Mouse (Mus musculus): Measurements from ENCODE around the gene Naxd. TPM values are rescaled to one million over a fixed set of nuclear protein-coding genes. Genes with fewer than 3 reads are reported as not detected.
A peak's percentile ranks its signal among the peaks of the same experiment; 100 is the strongest.
"Not testable (repeated sequence)": the region's sequence is repeated elsewhere in the genome, so short reads cannot be mapped to it uniquely, and the experiment has no call there.

Gene Naxd
- polyA plus RNA-seq, 1 experiment from 2014 or later, result 130 TPM

GRCm38 (mm10) chr8:11477811-11478761 is 19.2 kb upstream of the Naxd start, which contains the start of gene Rab20:
Rab20 (minus strand) TSS chr8:11478710.
- peaks cover 58% of the 10 kb centered on the region for H3K27me3 ChIP-seq (ENCODE audit: control insufficient read depth, insufficient read depth, low read length)
- peak within 1 kb of the TSS; percentile 34; the same call in 1 of the 2 replicates for H3K9ac ChIP-seq (replicated peaks; ENCODE audit: low read length)
- peak within 1 kb of the TSS; percentile 43 for H3K4me3 ChIP-seq (replicated peaks; ENCODE audit: low read depth, low read length)
- DNase-seq, result peak; percentile 64
- H3K27ac ChIP-seq (replicated peaks; ENCODE audit: low read depth, low read length), result no peak within 1 kb of the TSS
- H3K4me1 ChIP-seq (ENCODE audit: control insufficient read depth, insufficient read depth, low read length), result peaks cover 14% of the 10 kb centered on the region
- peak within 1 kb of the TSS; percentile 89 for H3K4me2 ChIP-seq (ENCODE audit: low read length)
- under 1% methylated on average over 68 of the region's 69 CpGs for WGBS
- ATAC-seq (ENCODE audit: low FRiP score, low TSS enrichment), result peak; percentile 69
- H3K36me3 ChIP-seq (ENCODE audit: control insufficient read depth, insufficient read depth, low read length), result no peaks in the 10 kb centered on the region
- H3K9me3 ChIP-seq (ENCODE audit: control insufficient read depth, low read length), result no peaks in the 10 kb centered on the region

- DNase-seq, result no peak
- peaks cover 14% of the 10 kb centered on the region for H3K4me1 ChIP-seq (ENCODE audit: control insufficient read depth, insufficient read depth, low read length)
- 2% methylated on average over 23 of the region's 23 CpGs for WGBS
- H3K9me3 ChIP-seq (ENCODE audit: control insufficient read depth, low read length), result no peaks in the 10 kb centered on the region
- ATAC-seq (ENCODE audit: low FRiP score, low TSS enrichment), result no peak; the same call in 1 of the 2 replicates
- H3K4me2 ChIP-seq (ENCODE audit: low read length), result peak overlapping the region; percentile 89
- no peaks in the 10 kb centered on the region for H3K36me3 ChIP-seq (ENCODE audit: control insufficient read depth, insufficient read depth, low read length)
- peak overlapping the region; percentile 43 for H3K4me3 ChIP-seq (replicated peaks; ENCODE audit: low read depth, low read length)
- no peak overlapping the region for H3K9ac ChIP-seq (replicated peaks; ENCODE audit: low read length)
- H3K27ac ChIP-seq (replicated peaks; ENCODE audit: low read depth, low read length), result no peak overlapping the region
- H3K27me3 ChIP-seq (ENCODE audit: control insufficient read depth, insufficient read depth, low read length), result peaks cover 58% of the 10 kb centered on the region
Measured at GRCm38 (mm10) chr8:11478807-11479527, 18.3 kb upstream of the Naxd start.

GRCm38 (mm10) chr8:11479591-11479990 is 17.7 kb upstream of the Naxd start:
- 4% methylated on average over 14 of the region's 14 CpGs for WGBS
- Histone ChIP-seq H3K36me3 (ENCODE audit: control insufficient read depth, insufficient read depth, low read length) (no peaks in the 10 kb centered on the region), H3K4me3 (replicated peaks; ENCODE audit: low read depth, low read length) (no peak overlapping the region), H3K27ac (replicated peaks; ENCODE audit: low read depth, low read length) (no peak overlapping the region), H3K9me3 (ENCODE audit: control insufficient read depth, low read length) (no peaks in the 10 kb centered on the region), H3K9ac (replicated peaks; ENCODE audit: low read length) (no peak overlapping the region), H3K27me3 (ENCODE audit: control insufficient read depth, insufficient read depth, low read length) (peaks cover 56% of the 10 kb centered on the region), H3K4me2 (ENCODE audit: low read length) (no peak overlapping the region), H3K4me1 (ENCODE audit: control insufficient read depth, insufficient read depth, low read length) (peaks cover 14% of the 10 kb centered on the region)
- no peak for DNase-seq
- no peak for ATAC-seq (ENCODE audit: low FRiP score, low TSS enrichment)

GRCm38 (mm10) chr8:11481876-11482275 is 15.4 kb upstream of the Naxd start:
- no peak overlapping the region for H3K9ac ChIP-seq (replicated peaks; ENCODE audit: low read length)
- ATAC-seq (ENCODE audit: low FRiP score, low TSS enrichment) (no peak), DNase-seq (no peak)
- no peaks in the 10 kb centered on the region for H3K36me3 ChIP-seq (ENCODE audit: control insufficient read depth, insufficient read depth, low read length)
- no peaks in the 10 kb centered on the region for H3K9me3 ChIP-seq (ENCODE audit: control insufficient read depth, low read length)
- H3K27ac ChIP-seq (replicated peaks; ENCODE audit: low read depth, low read length), result no peak overlapping the region
- H3K4me3 ChIP-seq (replicated peaks; ENCODE audit: low read depth, low read length), result no peak overlapping the region
- H3K4me2 ChIP-seq (ENCODE audit: low read length), result no peak overlapping the region
- peaks cover 38% of the 10 kb centered on the region for H3K27me3 ChIP-seq (ENCODE audit: control insufficient read depth, insufficient read depth, low read length)
- H3K4me1 ChIP-seq (ENCODE audit: control insufficient read depth, insufficient read depth, low read length), result peaks cover 10% of the 10 kb centered on the region
- 70% methylated on average over 3 of the region's 3 CpGs for WGBS

GRCm38 (mm10) chr8:11482537-11482936 is 14.8 kb upstream of the Naxd start:
- Histone ChIP-seq H3K4me2 (ENCODE audit: low read length) (no peak overlapping the region), H3K27me3 (ENCODE audit: control insufficient read depth, insufficient read depth, low read length) (peaks cover 33% of the 10 kb centered on the region), H3K4me1 (ENCODE audit: control insufficient read depth, insufficient read depth, low read length) (peaks cover 10% of the 10 kb centered on the region), H3K36me3 (ENCODE audit: control insufficient read depth, insufficient read depth, low read length) (no peaks in the 10 kb centered on the region), H3K9me3 (ENCODE audit: control insufficient read depth, low read length) (no peaks in the 10 kb centered on the region), H3K4me3 (replicated peaks; ENCODE audit: low read depth, low read length) (no peak overlapping the region), H3K27ac (replicated peaks; ENCODE audit: low read depth, low read length) (no peak overlapping the region), H3K9ac (replicated peaks; ENCODE audit: low read length) (no peak overlapping the region)
- no peak for ATAC-seq (ENCODE audit: low FRiP score, low TSS enrichment)
- DNase-seq, result no peak
- WGBS, result 83% methylated on average over 3 of the region's 3 CpGs

- Histone ChIP-seq H3K27ac (replicated peaks; ENCODE audit: low read depth, low read length) (no peak overlapping the region), H3K9me3 (ENCODE audit: control insufficient read depth, low read length) (no peaks in the 10 kb centered on the region)
- WGBS, result 24% methylated on average over 7 of the region's 7 CpGs
Measured at GRCm38 (mm10) chr8:11486142-11486541, 11.2 kb upstream of the Naxd start.

GRCm38 (mm10) chr8:11487229-11487628 is 10.1 kb upstream of the Naxd start:
- DNase-seq (no peak), ATAC-seq (ENCODE audit: low FRiP score, low TSS enrichment) (no peak)
- Histone ChIP-seq H3K9me3 (ENCODE audit: control insufficient read depth, low read length) (no peaks in the 10 kb centered on the region), H3K27me3 (ENCODE audit: control insufficient read depth, insufficient read depth, low read length) (0 out of 2 replicates have a peak, but pooled peaks cover 3% of the 10 kb centered on the region), H3K27ac (replicated peaks; ENCODE audit: low read depth, low read length) (no peak overlapping the region), H3K4me1 (ENCODE audit: control insufficient read depth, insufficient read depth, low read length) (no peaks in the 10 kb centered on the region), H3K4me2 (ENCODE audit: low read length) (no peak overlapping the region), H3K4me3 (replicated peaks; ENCODE audit: low read depth, low read length) (no peak overlapping the region), H3K36me3 (ENCODE audit: control insufficient read depth, insufficient read depth, low read length) (no peaks in the 10 kb centered on the region), H3K9ac (replicated peaks; ENCODE audit: low read length) (no peak overlapping the region)
- WGBS, result 74% methylated on average over 4 of the region's 4 CpGs

More at GRCm38 (mm10) chr8:11486142-11486541, 11.2 kb upstream of the Naxd start:
- no peaks in the 10 kb centered on the region for H3K4me1 ChIP-seq (ENCODE audit: control insufficient read depth, insufficient read depth, low read length)
- ATAC-seq (ENCODE audit: low FRiP score, low TSS enrichment) (peak; percentile 24; the same call in 1 of the 2 replicates), DNase-seq (peak; percentile 87)
- no peak overlapping the region for H3K9ac ChIP-seq (replicated peaks; ENCODE audit: low read length)
- no peaks in the 10 kb centered on the region for H3K36me3 ChIP-seq (ENCODE audit: control insufficient read depth, insufficient read depth, low read length)
- 0 out of 2 replicates have a peak, but pooled peaks cover 3% of the 10 kb centered on the region for H3K27me3 ChIP-seq (ENCODE audit: control insufficient read depth, insufficient read depth, low read length)
- H3K4me2 ChIP-seq (ENCODE audit: low read length), result no peak overlapping the region
- no peak overlapping the region for H3K4me3 ChIP-seq (replicated peaks; ENCODE audit: low read depth, low read length)

GRCm38 (mm10) chr8:11492340-11492739 is 5.0 kb upstream of the Naxd start:
- not testable (repeated sequence) for H3K36me3 ChIP-seq (ENCODE audit: control insufficient read depth, insufficient read depth, low read length); DNase-seq; H3K4me2 ChIP-seq (ENCODE audit: low read length); H3K4me3 ChIP-seq (replicated peaks; ENCODE audit: low read depth, low read length); H3K27ac ChIP-seq (replicated peaks; ENCODE audit: low read depth, low read length); H3K9me3 ChIP-seq (ENCODE audit: control insufficient read depth, low read length); H3K27me3 ChIP-seq (ENCODE audit: control insufficient read depth, insufficient read depth, low read length); H3K4me1 ChIP-seq (ENCODE audit: control insufficient read depth, insufficient read depth, low read length); H3K9ac ChIP-seq (replicated peaks; ENCODE audit: low read length); ATAC-seq (ENCODE audit: low FRiP score, low TSS enrichment)
- WGBS, result 84% methylated on average over 2 of the region's 2 CpGs
